In the genomic region with DNA sequence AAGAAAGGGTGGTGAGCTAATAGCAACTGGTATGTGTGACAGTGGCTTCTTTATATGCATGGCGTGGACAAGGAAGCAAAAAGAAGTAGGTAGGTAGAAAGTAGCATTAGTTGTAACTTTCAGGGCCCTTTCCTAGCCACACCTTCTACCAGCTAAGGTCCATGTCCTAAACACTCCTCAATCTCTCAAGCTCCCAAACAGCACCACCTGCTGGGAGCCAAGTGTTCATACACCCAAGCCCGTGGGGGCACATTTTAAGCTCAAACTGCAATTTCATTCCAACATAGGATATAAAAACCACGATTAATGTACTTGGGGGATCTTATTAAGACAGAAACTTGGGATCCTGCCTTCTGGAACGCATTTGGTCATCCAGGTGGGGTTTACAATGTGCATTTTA, we compare ENCODE assay signal across 16 mouse cellular contexts.
DNase-seq lines count a peak whose midpoint lies in the region; ATAC-seq and TF ChIP-seq lines count a peak whose summit lies in the region.
"Had no signal": no experiment of that assay in that cellular context is flagged by ENCODE, and none has a peak within 500 bp of the region (broad histone marks: within the 10 kb centered on the region; RNA-seq: fewer than 3 reads in every experiment).

No protein-coding gene starts in this region.

- ATAC-seq in kidney, embryonic 14.5 days (ENCODE audit: low FRiP score, low TSS enrichment), result no peak
- ATAC-seq: forebrain, embryonic 14.5 days; intestine, embryonic 15.5 days; midbrain, embryonic 15.5 days had no signal

- TF ChIP-seq CTCF in kidney, adult 2 months (conservative IDR thresholded peaks at IDR 0.05; ENCODE audit: insufficient read depth, insufficient read length, low read depth, low read length), result peak; percentile 42
- peak; percentile 27; the same call in 1 of the 2 replicates for TF ChIP-seq CTCF in testis, adult 2 months (IDR thresholded peaks at IDR 0.05; ENCODE audit: control insufficient read depth, insufficient read depth, insufficient replicate concordance, low read depth, low read length)

- H3K4me2 ChIP-seq in kidney, embryonic 14.5 days (replicated peaks; ENCODE audit: low read depth, low read length), result no peak overlapping the region
- H3K4me2 ChIP-seq: heart, embryonic 11.5 days; intestine, embryonic 15.5 days; liver, embryonic 13.5 days; midbrain, embryonic 15.5 days; neural tube, embryonic 13.5 days had no signal

- no peaks in the 10 kb centered on the region for H3K36me3 ChIP-seq in kidney, adult 2 months (ENCODE audit: control insufficient read depth, insufficient read depth, low read length)
- H3K36me3 ChIP-seq in kidney, embryonic 14.5 days (ENCODE audit: control insufficient read depth, insufficient read depth, low read length), result no peaks in the 10 kb centered on the region
- H3K36me3 ChIP-seq in testis, adult 2 months (ENCODE audit: control insufficient read depth, insufficient read depth, low read length), result no peaks in the 10 kb centered on the region
- H3K36me3 ChIP-seq: intestine, embryonic 15.5 days; liver, embryonic 13.5 days; midbrain, embryonic 15.5 days; neural tube, embryonic 13.5 days had no signal

- no peaks in the 10 kb centered on the region for H3K4me1 ChIP-seq in kidney, adult 2 months (ENCODE audit: control insufficient read depth, insufficient read depth, low read length)
- no peaks in the 10 kb centered on the region for H3K4me1 ChIP-seq in kidney, embryonic 14.5 days (ENCODE audit: control insufficient read depth, insufficient read depth, low read length)
- H3K4me1 ChIP-seq in testis, adult 2 months (ENCODE audit: control insufficient read depth, insufficient read depth, low read length), result no peaks in the 10 kb centered on the region
- H3K4me1 ChIP-seq: intestine, embryonic 15.5 days; liver, embryonic 13.5 days; midbrain, embryonic 15.5 days had no signal

- DNase-seq in kidney, adult 2 months, result no peak
- no peak for DNase-seq in testis, postnatal 10 days (ENCODE audit: low spot score)
- peak; percentile 46 for DNase-seq in R1 (ENCODE audit: low read depth, low spot score)
- no peak for DNase-seq in urinary bladder, adult 2 months (ENCODE audit: low spot score)
- DNase-seq in heart, postnatal 36 days, result no peak
- DNase-seq: cerebellum, adult 2 months; kidney, postnatal 4 days; liver, embryonic 13.5 days had no signal

- H3K27me3 ChIP-seq in kidney, adult 2 months (replicated peaks; ENCODE audit: control insufficient read depth, insufficient read depth, low read length), result no peaks in the 10 kb centered on the region; the same call in 1 of the 2 replicates
- no peaks in the 10 kb centered on the region for H3K27me3 ChIP-seq in kidney, embryonic 14.5 days (ENCODE audit: control insufficient read depth, insufficient read depth, low read length)
- no peaks in the 10 kb centered on the region for H3K27me3 ChIP-seq in testis, adult 2 months (ENCODE audit: control insufficient read depth, insufficient read depth, low read length)
- H3K27me3 ChIP-seq: intestine, embryonic 15.5 days; liver, embryonic 13.5 days; midbrain, embryonic 15.5 days; neural tube, embryonic 13.5 days had no signal

- no peaks in the 10 kb centered on the region for H3K9me3 ChIP-seq in kidney, embryonic 14.5 days (ENCODE audit: control insufficient read depth, low read length)
- H3K9me3 ChIP-seq: intestine, embryonic 15.5 days; midbrain, embryonic 15.5 days; neural tube, embryonic 13.5 days had no signal

- H3K27ac ChIP-seq in kidney, adult 2 months (ENCODE audit: insufficient read depth, low read depth, low read length), result no peak overlapping the region
- no peak overlapping the region for H3K27ac ChIP-seq in kidney, embryonic 14.5 days (ENCODE audit: low read depth, low read length)
- H3K27ac ChIP-seq in testis, adult 2 months (ENCODE audit: control insufficient read depth, insufficient read depth, low read depth, low read length), result no peak overlapping the region
- H3K27ac ChIP-seq: intestine, embryonic 15.5 days; liver, embryonic 13.5 days; macrophage; midbrain, embryonic 15.5 days; neural tube, embryonic 13.5 days had no signal

- no peak overlapping the region for H3K9ac ChIP-seq in kidney, embryonic 14.5 days (ENCODE audit: low read depth, low read length)
- H3K9ac ChIP-seq: intestine, embryonic 15.5 days; liver, embryonic 13.5 days; midbrain, embryonic 15.5 days; neural tube, embryonic 13.5 days had no signal

- intact Hi-C loops in heart, postnatal 36 days (cut with DNase I), result loop anchor here (5.0 kb wide), 1 partner anchor 294 kb away; no protein-coding TSS in a partner anchor

- WGBS in kidney, adult 2 months, result 92% methylated on average over 4 of the region's 4 CpGs
- 92% methylated on average over 4 of the region's 4 CpGs for WGBS in kidney, embryonic 14.5 days

- no peak overlapping the region for H3K4me3 ChIP-seq in kidney, adult 2 months (ENCODE audit: insufficient read depth, low read depth, low read length)
- no peak overlapping the region for H3K4me3 ChIP-seq in kidney, embryonic 14.5 days (ENCODE audit: low read length)
- H3K4me3 ChIP-seq in testis, adult 2 months (ENCODE audit: control insufficient read depth, low read depth, low read length), result peak overlapping the region; percentile 41
- H3K4me3 ChIP-seq: intestine, embryonic 15.5 days; liver, embryonic 13.5 days; midbrain, embryonic 15.5 days; neural tube, embryonic 13.5 days had no signal

- TF ChIP-seq POLR2A in kidney, adult 2 months (IDR thresholded peaks at IDR 0.05; ENCODE audit: low read depth, low read length), result no peak
- TF ChIP-seq POLR2A in testis, adult 2 months (IDR thresholded peaks at IDR 0.05; ENCODE audit: control insufficient read depth, low read depth, low read length), result no peak
